In the genomic region with DNA sequence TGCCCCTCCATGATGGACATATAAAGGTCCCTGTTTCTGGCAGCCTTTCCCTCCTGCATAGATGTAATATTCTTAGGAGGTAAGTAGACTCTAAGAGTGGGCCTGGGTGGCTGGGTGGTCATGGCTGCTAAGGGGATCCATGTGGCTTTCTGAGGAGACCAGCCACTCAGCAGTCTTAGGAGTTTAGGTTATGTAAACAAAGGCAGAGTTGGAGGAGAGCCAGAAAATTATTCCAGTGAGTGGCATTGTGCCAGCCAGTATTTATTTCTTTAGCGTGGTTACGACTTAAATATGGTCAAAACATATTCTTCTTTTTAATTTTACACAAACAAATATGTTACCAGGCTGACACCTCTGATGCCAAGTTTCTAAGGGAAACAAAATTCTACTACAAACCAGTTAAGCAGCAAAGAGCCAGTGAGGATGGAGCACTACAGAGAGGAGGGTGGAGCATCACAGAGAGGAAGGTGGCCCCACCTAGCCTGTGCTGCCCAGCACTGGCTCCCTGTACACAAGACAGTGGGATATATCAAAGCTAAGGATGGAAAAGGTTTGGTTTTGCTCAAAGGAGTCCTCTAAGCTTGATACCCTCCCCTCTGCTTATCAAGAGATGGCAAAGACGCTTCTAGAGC, we compare ENCODE assay signal across 19 mouse cellular contexts.
DNase-seq lines count a peak whose midpoint lies in the region; ATAC-seq and TF ChIP-seq lines count a peak whose summit lies in the region.
"Had no signal": no experiment of that assay in that cellular context is flagged by ENCODE, and none has a peak within 500 bp of the region (broad histone marks: within the 10 kb centered on the region; RNA-seq: fewer than 3 reads in every experiment).

No protein-coding gene starts in this region.

- TF ChIP-seq CTCF in liver, postnatal 0 days (IDR thresholded peaks at IDR 0.05; ENCODE audit: low read depth): no peak
- no peak for TF ChIP-seq CTCF in midbrain, postnatal 0 days (IDR thresholded peaks at IDR 0.05)

- no peak for DNase-seq in embryonic facial prominence, embryonic 10.5 days (ENCODE audit: low spot score)
- no peak for DNase-seq in liver, embryonic 13.5 days
- DNase-seq in liver, postnatal 0 days: no peak
- peak; percentile 21 for DNase-seq in midbrain, embryonic 14.5 days
- no peak for DNase-seq in midbrain, postnatal 0 days (ENCODE audit: low spot score)
- no peak for DNase-seq in kidney, postnatal 25 days
- DNase-seq: adrenal gland, adult 8-10 months; cerebellum, postnatal 10 days; embryo, embryonic 11 days; kidney, adult 18-20 months; liver; thymus, postnatal 25 days had no signal

- no peaks in the 10 kb centered on the region for H3K27me3 ChIP-seq in embryonic facial prominence, embryonic 12.5 days
- 0 out of 2 replicates have a peak, but pooled peaks cover 7% of the 10 kb centered on the region for H3K27me3 ChIP-seq in embryonic facial prominence, embryonic 10.5 days (replicated peaks; ENCODE audit: low read depth, poor library complexity, severe bottlenecking)
- no peaks in the 10 kb centered on the region for H3K27me3 ChIP-seq in liver, embryonic 13.5 days
- no peaks in the 10 kb centered on the region for H3K27me3 ChIP-seq in liver, postnatal 0 days (ENCODE audit: insufficient read depth, low read length)
- no peaks in the 10 kb centered on the region for H3K27me3 ChIP-seq in midbrain, embryonic 14.5 days (ENCODE audit: control insufficient read depth, insufficient read depth, low read length)
- H3K27me3 ChIP-seq in midbrain, postnatal 0 days (ENCODE audit: insufficient read depth, low read length): no peaks in the 10 kb centered on the region
- H3K27me3 ChIP-seq: heart, embryonic 15.5 days; neural tube, embryonic 13.5 days; Patski had no signal

- WGBS in embryonic facial prominence, embryonic 12.5 days: 46% methylated on average over 3 of the region's 3 CpGs
- WGBS in embryonic facial prominence, embryonic 10.5 days: 84% methylated on average over 3 of the region's 3 CpGs
- 64% methylated on average over 3 of the region's 3 CpGs for WGBS in liver, embryonic 13.5 days (ENCODE audit: insufficient replicate concordance)
- 61% methylated on average over 3 of the region's 3 CpGs for WGBS in liver, postnatal 0 days (ENCODE audit: insufficient replicate concordance)
- WGBS in midbrain, embryonic 14.5 days: 75% methylated on average over 3 of the region's 3 CpGs
- 63% methylated on average over 3 of the region's 3 CpGs for WGBS in midbrain, postnatal 0 days

- H3K36me3 ChIP-seq in embryonic facial prominence, embryonic 12.5 days: no peaks in the 10 kb centered on the region
- H3K36me3 ChIP-seq in embryonic facial prominence, embryonic 10.5 days (replicated peaks): no peaks in the 10 kb centered on the region
- no peaks in the 10 kb centered on the region for H3K36me3 ChIP-seq in liver, embryonic 13.5 days
- no peaks in the 10 kb centered on the region for H3K36me3 ChIP-seq in liver, postnatal 0 days (replicated peaks; ENCODE audit: insufficient read depth, low read length)
- no peaks in the 10 kb centered on the region for H3K36me3 ChIP-seq in midbrain, embryonic 14.5 days (ENCODE audit: control insufficient read depth, insufficient read depth, low read length)
- H3K36me3 ChIP-seq in midbrain, postnatal 0 days (ENCODE audit: insufficient read depth, low read length): peaks cover 3% of the 10 kb centered on the region
- H3K36me3 ChIP-seq: heart, embryonic 15.5 days; neural tube, embryonic 13.5 days had no signal

- H3K4me3 ChIP-seq in embryonic facial prominence, embryonic 12.5 days: no peak overlapping the region
- no peak overlapping the region for H3K4me3 ChIP-seq in embryonic facial prominence, embryonic 10.5 days
- H3K4me3 ChIP-seq in liver, embryonic 13.5 days (replicated peaks): no peak overlapping the region
- no peak overlapping the region for H3K4me3 ChIP-seq in liver, postnatal 0 days (ENCODE audit: low read depth, low read length)
- H3K4me3 ChIP-seq in midbrain, embryonic 14.5 days (replicated peaks; ENCODE audit: low read depth, low read length): no peak overlapping the region
- no peak overlapping the region for H3K4me3 ChIP-seq in midbrain, postnatal 0 days (ENCODE audit: low read depth, low read length)
- H3K4me3 ChIP-seq: heart, embryonic 15.5 days; neural tube, embryonic 13.5 days had no signal

- peaks cover 32% of the 10 kb centered on the region for H3K4me1 ChIP-seq in embryonic facial prominence, embryonic 12.5 days
- H3K4me1 ChIP-seq in embryonic facial prominence, embryonic 10.5 days: peaks cover 17% of the 10 kb centered on the region
- peaks cover 15% of the 10 kb centered on the region for H3K4me1 ChIP-seq in liver, embryonic 13.5 days (replicated peaks)
- no peaks in the 10 kb centered on the region for H3K4me1 ChIP-seq in liver, postnatal 0 days (ENCODE audit: insufficient read depth)
- H3K4me1 ChIP-seq in midbrain, embryonic 14.5 days (ENCODE audit: control insufficient read depth, insufficient read depth, low read length): no peaks in the 10 kb centered on the region
- no peaks in the 10 kb centered on the region for H3K4me1 ChIP-seq in midbrain, postnatal 0 days (ENCODE audit: insufficient read depth, low read length)
- H3K4me1 ChIP-seq: heart, embryonic 15.5 days; neural tube, embryonic 13.5 days had no signal

- H3K9me3 ChIP-seq in embryonic facial prominence, embryonic 12.5 days: no peaks in the 10 kb centered on the region
- H3K9me3 ChIP-seq in embryonic facial prominence, embryonic 10.5 days: no peaks in the 10 kb centered on the region
- no peaks in the 10 kb centered on the region for H3K9me3 ChIP-seq in liver, embryonic 13.5 days (replicated peaks)
- no peaks in the 10 kb centered on the region for H3K9me3 ChIP-seq in liver, postnatal 0 days (ENCODE audit: low read length)
- no peaks in the 10 kb centered on the region for H3K9me3 ChIP-seq in midbrain, embryonic 14.5 days (ENCODE audit: control insufficient read depth, low read length)
- no peaks in the 10 kb centered on the region for H3K9me3 ChIP-seq in midbrain, postnatal 0 days (ENCODE audit: low read length)
- H3K9me3 ChIP-seq: heart, embryonic 15.5 days; neural tube, embryonic 13.5 days had no signal

- no peak overlapping the region for H3K4me2 ChIP-seq in embryonic facial prominence, embryonic 12.5 days (replicated peaks)
- H3K4me2 ChIP-seq in liver, embryonic 13.5 days: no peak overlapping the region
- no peak overlapping the region for H3K4me2 ChIP-seq in liver, postnatal 0 days (ENCODE audit: low read depth, low read length)
- H3K4me2 ChIP-seq in midbrain, embryonic 14.5 days (ENCODE audit: low read length): no peak overlapping the region
- H3K4me2 ChIP-seq in midbrain, postnatal 0 days (ENCODE audit: low read depth, low read length, poor library complexity, severe bottlenecking): no peak overlapping the region
- H3K4me2 ChIP-seq: heart, embryonic 15.5 days; neural tube, embryonic 13.5 days had no signal

- TF ChIP-seq EP300 in liver, postnatal 0 days (IDR thresholded peaks at IDR 0.05; ENCODE audit: low read depth): no peak

- peak overlapping the region; percentile 36; the same call in 1 of the 2 replicates for H3K27ac ChIP-seq in embryonic facial prominence, embryonic 12.5 days
- no peak overlapping the region for H3K27ac ChIP-seq in embryonic facial prominence, embryonic 10.5 days (replicated peaks)
- no peak overlapping the region for H3K27ac ChIP-seq in liver, embryonic 13.5 days
- no peak overlapping the region for H3K27ac ChIP-seq in liver, postnatal 0 days (ENCODE audit: low read depth)
- no peak overlapping the region for H3K27ac ChIP-seq in midbrain, embryonic 14.5 days (replicated peaks; ENCODE audit: low read depth, low read length)
- no peak overlapping the region for H3K27ac ChIP-seq in midbrain, postnatal 0 days (ENCODE audit: low read depth, low read length)
- H3K27ac ChIP-seq: heart, embryonic 15.5 days; hindbrain, postnatal 0 days; kidney, postnatal 0 days; neural tube, embryonic 13.5 days had no signal

- 0 out of 2 replicates have a peak, but pooled peaks have one; percentile 10 for ATAC-seq in embryonic facial prominence, embryonic 12.5 days (ENCODE audit: insufficient number of reproducible peaks, insufficient read depth, low FRiP score, low TSS enrichment)
- peak; percentile 37; the same call in 1 of the 2 replicates for ATAC-seq in liver, embryonic 13.5 days (ENCODE audit: low read depth)
- no peak for ATAC-seq in liver, postnatal 0 days
- no peak for ATAC-seq in midbrain, embryonic 14.5 days (ENCODE audit: low FRiP score, low TSS enrichment)
- no peak for ATAC-seq in midbrain, postnatal 0 days (ENCODE audit: low FRiP score)
- no peak for ATAC-seq in erythroblast, adult 5-6 weeks (replicated peaks; ENCODE audit: low FRiP score, poor library complexity, severe bottlenecking)
- ATAC-seq: hindbrain, postnatal 0 days; Patski had no signal

- no peak overlapping the region for H3K9ac ChIP-seq in embryonic facial prominence, embryonic 12.5 days
- no peak overlapping the region for H3K9ac ChIP-seq in liver, embryonic 13.5 days
- no peak overlapping the region for H3K9ac ChIP-seq in liver, postnatal 0 days (replicated peaks)
- H3K9ac ChIP-seq in midbrain, embryonic 14.5 days (replicated peaks; ENCODE audit: low read length): no peak overlapping the region
- H3K9ac ChIP-seq in midbrain, postnatal 0 days (replicated peaks; ENCODE audit: low read length, poor library complexity, severe bottlenecking): no peak overlapping the region
- H3K9ac ChIP-seq: heart, embryonic 15.5 days; neural tube, embryonic 13.5 days had no signal

Comparison
In these comparisons a context has a peak if more than half of its experiments do, and no peak if none do; other contexts are left out.
1. ATAC-seq: peak in embryonic facial prominence, embryonic 12.5 days (single experiment) and liver, embryonic 13.5 days (single experiment); none in liver, postnatal 0 days (single experiment), midbrain, embryonic 14.5 days (single experiment), midbrain, postnatal 0 days (single experiment) and erythroblast, adult 5-6 weeks (single experiment).